Mouse (Mus musculus): ENCODE data around the gene Atg14. TPM values are rescaled to one million over a fixed set of nuclear protein-coding genes. Genes with fewer than 3 reads are reported as not detected.
A peak's percentile ranks its signal among the peaks of the same experiment; 100 is the strongest.

Atg14 gene
- polyA plus RNA-seq, 1 experiment from 2014 or later: 13.9 TPM

DNA sequence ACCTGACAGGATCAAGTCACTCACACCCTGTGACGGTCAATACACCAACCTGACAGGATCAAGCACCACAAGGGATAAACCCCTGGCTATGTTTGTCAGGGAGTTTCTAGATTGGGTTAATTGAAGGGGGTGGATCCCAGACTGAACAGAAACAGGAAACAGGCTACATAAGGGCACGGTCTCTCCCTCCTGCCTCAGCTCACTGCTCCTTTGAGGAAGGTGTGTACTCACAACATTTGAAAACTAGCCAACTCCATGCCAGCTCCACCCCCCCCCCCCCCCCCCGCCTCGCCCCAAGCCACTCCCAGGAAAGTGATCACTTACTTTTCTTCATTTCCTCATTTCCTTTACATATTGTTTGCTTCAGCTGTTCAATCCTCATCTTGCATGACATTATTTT lies 16.2 kb downstream of the Atg14 start:
- DNase-seq (ENCODE audit: low spot score): no peak
- H3K36me3 ChIP-seq (ENCODE audit: insufficient read depth, low read length): peaks cover 31% of the 10 kb centered on the region; the same call in 1 of the 2 replicates

GRCm38 (mm10) chr14:47553380-47553779 lies 17.1 kb downstream of the Atg14 start:
- H3K36me3 ChIP-seq (ENCODE audit: insufficient read depth, low read length): peaks cover 35% of the 10 kb centered on the region; the same call in 1 of the 2 replicates
- no peaks in the 10 kb centered on the region for H3K4me1 ChIP-seq (replicated peaks; ENCODE audit: insufficient read depth, low read length)
- H3K4me3 ChIP-seq (replicated peaks; ENCODE audit: low read depth, low read length): no peak overlapping the region
- H3K4me2 ChIP-seq (ENCODE audit: low read length): no peak overlapping the region
- WGBS: 87% methylated on average over 2 of the region's 2 CpGs
- no peak for DNase-seq (ENCODE audit: low spot score)
- peak; percentile 36 for TF ChIP-seq CTCF (IDR thresholded peaks at IDR 0.05; ENCODE audit: low read depth)
- no peaks in the 10 kb centered on the region for H3K9me3 ChIP-seq (replicated peaks; ENCODE audit: low read length)
- ATAC-seq (replicated peaks; ENCODE audit: low FRiP score, low read depth): no peak
- no peak overlapping the region for H3K27ac ChIP-seq
- no peak overlapping the region for H3K9ac ChIP-seq (ENCODE audit: low read depth, low read length)
- no peaks in the 10 kb centered on the region for H3K27me3 ChIP-seq (ENCODE audit: insufficient read depth, low read length)

More for the DNA sequence above, 16.2 kb downstream of the Atg14 start:
- no peak overlapping the region for H3K9ac ChIP-seq (ENCODE audit: low read depth, low read length)
- TF ChIP-seq CTCF (IDR thresholded peaks at IDR 0.05; ENCODE audit: low read depth): no peak
- no peak for ATAC-seq (replicated peaks; ENCODE audit: low FRiP score, low read depth)
- H3K4me3 ChIP-seq (replicated peaks; ENCODE audit: low read depth, low read length): no peak overlapping the region
- no peak overlapping the region for H3K27ac ChIP-seq
- no peak overlapping the region for H3K4me2 ChIP-seq (ENCODE audit: low read length)
- H3K4me1 ChIP-seq (replicated peaks; ENCODE audit: insufficient read depth, low read length): no peaks in the 10 kb centered on the region
- H3K9me3 ChIP-seq (replicated peaks; ENCODE audit: low read length): no peaks in the 10 kb centered on the region
- H3K27me3 ChIP-seq (ENCODE audit: insufficient read depth, low read length): no peaks in the 10 kb centered on the region
- 89% methylated on average over 2 of the region's 4 CpGs for WGBS

DNA sequence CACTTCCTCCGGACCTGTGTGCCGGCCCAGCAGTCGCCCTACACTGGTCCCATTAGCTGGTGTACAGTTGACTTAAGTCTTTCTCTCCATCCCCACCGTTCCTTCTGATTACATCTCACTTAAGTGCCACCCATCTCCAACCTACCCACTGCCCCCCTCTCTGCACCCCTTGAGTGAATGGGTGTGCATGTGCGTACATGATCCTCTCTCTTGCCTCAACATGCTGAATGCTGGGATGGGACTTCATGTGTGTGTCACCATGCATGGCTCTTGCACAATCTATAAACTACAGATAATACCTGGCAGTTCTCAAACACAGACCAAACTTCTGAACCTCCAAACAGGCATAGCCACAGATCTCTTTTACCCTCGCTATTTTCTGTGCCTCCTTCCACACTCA lies 18.8 kb downstream of the Atg14 start:
- DNase-seq (ENCODE audit: low spot score): no peak
- no peak for ATAC-seq (replicated peaks; ENCODE audit: low FRiP score, low read depth)
- no peak overlapping the region for H3K4me3 ChIP-seq (replicated peaks; ENCODE audit: low read depth, low read length)
- H3K4me1 ChIP-seq (replicated peaks; ENCODE audit: insufficient read depth, low read length): no peaks in the 10 kb centered on the region
- H3K27ac ChIP-seq: no peak overlapping the region
- WGBS: 98% methylated on average over 6 of the region's 6 CpGs
- H3K4me2 ChIP-seq (ENCODE audit: low read length): no peak overlapping the region
- no peak for TF ChIP-seq CTCF (IDR thresholded peaks at IDR 0.05; ENCODE audit: low read depth)
- H3K9me3 ChIP-seq (replicated peaks; ENCODE audit: low read length): no peaks in the 10 kb centered on the region
- H3K9ac ChIP-seq (ENCODE audit: low read depth, low read length): no peak overlapping the region
- no peaks in the 10 kb centered on the region for H3K27me3 ChIP-seq (ENCODE audit: insufficient read depth, low read length)
- peaks cover 49% of the 10 kb centered on the region; the same call in 1 of the 2 replicates for H3K36me3 ChIP-seq (ENCODE audit: insufficient read depth, low read length)

DNA sequence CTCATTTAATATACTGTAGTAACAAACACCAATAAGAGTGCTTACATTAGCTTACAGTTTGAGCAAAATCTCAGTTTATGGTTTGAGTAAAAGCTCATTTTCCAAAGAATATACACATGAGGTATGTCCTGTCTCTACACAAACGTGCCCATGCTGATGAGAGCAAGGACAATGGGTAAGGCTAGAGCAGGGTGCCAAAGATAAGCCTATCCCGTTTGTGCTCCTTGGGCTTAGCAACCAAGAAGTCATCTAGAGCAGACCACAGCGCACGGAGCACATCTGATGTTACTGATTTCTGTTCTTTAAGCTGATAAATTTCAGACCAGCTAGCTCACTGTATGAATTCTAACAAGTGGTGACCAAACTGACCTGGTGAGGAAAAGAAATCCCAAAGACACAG lies 25.6 kb downstream of the Atg14 start:
- Histone ChIP-seq H3K4me1 (replicated peaks; ENCODE audit: insufficient read depth, low read length) (no peaks in the 10 kb centered on the region), H3K9ac (ENCODE audit: low read depth, low read length) (no peak overlapping the region), H3K4me2 (ENCODE audit: low read length) (no peak overlapping the region), H3K4me3 (replicated peaks; ENCODE audit: low read depth, low read length) (no peak overlapping the region), H3K9me3 (replicated peaks; ENCODE audit: low read length) (no peaks in the 10 kb centered on the region), H3K27ac (no peak overlapping the region), H3K27me3 (ENCODE audit: insufficient read depth, low read length) (no peaks in the 10 kb centered on the region), H3K36me3 (ENCODE audit: insufficient read depth, low read length) (peaks cover 48% of the 10 kb centered on the region)
- ATAC-seq (replicated peaks; ENCODE audit: low FRiP score, low read depth) (no peak), DNase-seq (ENCODE audit: low spot score) (no peak)
- TF ChIP-seq CTCF (IDR thresholded peaks at IDR 0.05; ENCODE audit: low read depth): no peak
- WGBS: 95% methylated on average over 4 of the region's 4 CpGs

- Histone ChIP-seq H3K27me3 (ENCODE audit: insufficient read depth, low read length) (no peaks in the 10 kb centered on the region), H3K27ac (no peak overlapping the region), H3K9me3 (replicated peaks; ENCODE audit: low read length) (no peaks in the 10 kb centered on the region), H3K4me3 (replicated peaks; ENCODE audit: low read depth, low read length) (no peak overlapping the region), H3K4me2 (ENCODE audit: low read length) (no peak overlapping the region), H3K36me3 (ENCODE audit: insufficient read depth, low read length) (peaks cover 43% of the 10 kb centered on the region), H3K4me1 (replicated peaks; ENCODE audit: insufficient read depth, low read length) (no peaks in the 10 kb centered on the region), H3K9ac (ENCODE audit: low read depth, low read length) (no peak overlapping the region)
- WGBS: 94% methylated on average over 5 of the region's 5 CpGs
- no peak for DNase-seq (ENCODE audit: low spot score)
- no peak for ATAC-seq (replicated peaks; ENCODE audit: low FRiP score, low read depth)
- no peak for TF ChIP-seq CTCF (IDR thresholded peaks at IDR 0.05; ENCODE audit: low read depth)
These were observed 26.2 kb downstream of the Atg14 start for GRCm38 (mm10) chr14:47544286-47544685.

- Histone ChIP-seq H3K4me3 (replicated peaks; ENCODE audit: low read depth, low read length) (no peak overlapping the region), H3K27me3 (ENCODE audit: insufficient read depth, low read length) (no peaks in the 10 kb centered on the region), H3K36me3 (ENCODE audit: insufficient read depth, low read length) (peaks cover 29% of the 10 kb centered on the region), H3K9me3 (replicated peaks; ENCODE audit: low read length) (no peaks in the 10 kb centered on the region), H3K4me2 (ENCODE audit: low read length) (no peak overlapping the region), H3K27ac (no peak overlapping the region), H3K9ac (ENCODE audit: low read depth, low read length) (no peak overlapping the region), H3K4me1 (replicated peaks; ENCODE audit: insufficient read depth, low read length) (no peaks in the 10 kb centered on the region)
- no peak for TF ChIP-seq CTCF (IDR thresholded peaks at IDR 0.05; ENCODE audit: low read depth)
- ATAC-seq (replicated peaks; ENCODE audit: low FRiP score, low read depth) (no peak), DNase-seq (ENCODE audit: low spot score) (no peak)
- 94% methylated on average over 3 of the region's 3 CpGs for WGBS
These were observed 28.2 kb downstream of the Atg14 start for GRCm38 (mm10) chr14:47542283-47542682.

DNA sequence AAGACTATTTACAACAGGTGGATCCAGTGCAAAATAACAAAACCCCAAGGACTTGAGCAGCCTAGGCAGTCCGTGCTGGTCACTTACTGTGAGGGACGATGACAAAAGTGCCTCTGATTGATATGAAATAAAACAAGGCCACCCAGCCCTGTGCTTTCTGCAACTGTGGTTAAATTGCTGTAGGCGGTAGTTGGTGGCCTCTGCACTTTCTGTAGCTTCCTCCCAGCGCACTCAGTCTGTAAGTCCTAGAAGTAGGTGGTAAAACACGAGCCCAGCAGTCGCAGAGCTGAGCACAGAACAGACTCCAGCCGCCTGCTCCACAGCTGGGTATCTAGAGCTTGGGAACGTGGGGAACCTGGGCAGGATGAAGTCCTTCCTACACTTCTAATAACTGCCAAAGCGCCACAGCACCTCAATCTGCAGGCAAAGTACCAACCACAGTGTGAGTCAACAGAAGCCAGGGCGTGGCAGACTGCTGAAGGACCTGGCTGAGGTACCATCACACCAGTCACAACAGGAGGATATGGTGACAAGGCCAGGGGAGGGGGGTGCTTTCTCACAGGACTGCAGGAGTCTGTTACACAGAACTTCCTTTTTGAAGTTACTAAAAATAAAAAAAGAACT lies 29.0 kb downstream of the Atg14 start:
- no peaks in the 10 kb centered on the region for H3K4me1 ChIP-seq (replicated peaks; ENCODE audit: insufficient read depth, low read length)
- WGBS: 89% methylated on average over 10 of the region's 10 CpGs
- H3K36me3 ChIP-seq (ENCODE audit: insufficient read depth, low read length): peaks cover 23% of the 10 kb centered on the region
- no peak overlapping the region for H3K4me2 ChIP-seq (ENCODE audit: low read length)
- ATAC-seq (replicated peaks; ENCODE audit: low FRiP score, low read depth) (no peak), DNase-seq (ENCODE audit: low spot score) (no peak)
- no peaks in the 10 kb centered on the region for H3K27me3 ChIP-seq (ENCODE audit: insufficient read depth, low read length)
- TF ChIP-seq CTCF (IDR thresholded peaks at IDR 0.05; ENCODE audit: low read depth): no peak
- H3K9me3 ChIP-seq (replicated peaks; ENCODE audit: low read length): no peaks in the 10 kb centered on the region
- no peak overlapping the region for H3K27ac ChIP-seq
- H3K4me3 ChIP-seq (replicated peaks; ENCODE audit: low read depth, low read length): no peak overlapping the region
- no peak overlapping the region for H3K9ac ChIP-seq (ENCODE audit: low read depth, low read length)

Data from kidney, postnatal 0 days (tissue).